Mouse (Mus musculus) left cerebral cortex, adult 9 months (tissue): Measurements from ENCODE around the gene Prickle4.
"Not testable (repeated sequence)": the region's sequence is repeated elsewhere in the genome, so short reads cannot be mapped to it uniquely, and the experiment has no call there.

Experiments
- DNase-seq, 2 experiments: peaks; one replicate each; pipeline ENCODE4 v3.0.0; 2022; ENCODE audit warnings: low spot score in 2 of 2

Gene Prickle4

GRCm38 (mm10) chr17:47669166-47669565 is 25.4 kb downstream of the Prickle4 start:
- no peak for DNase-seq

- DNase-seq = no peak
Observed at GRCm38 (mm10) chr17:47664474-47664873, 30.1 kb downstream of the Prickle4 start.

- no peak for DNase-seq
Observed at GRCm38 (mm10) chr17:47663009-47663713, 31.4 kb downstream of the Prickle4 start.

GRCm38 (mm10) chr17:47658741-47659243 is 35.7 kb downstream of the Prickle4 start:
- no peak for DNase-seq

GRCm38 (mm10) chr17:47657901-47658300 is 36.6 kb downstream of the Prickle4 start:
- DNase-seq = no peak

GRCm38 (mm10) chr17:47655697-47656096 is 38.8 kb downstream of the Prickle4 start:
- no peak for DNase-seq

GRCm38 (mm10) chr17:47654346-47654745 is 40.2 kb downstream of the Prickle4 start:
- not testable (repeated sequence) for DNase-seq

- DNase-seq = no peak
Observed at GRCm38 (mm10) chr17:47651953-47652352, 42.6 kb downstream of the Prickle4 start.

GRCm38 (mm10) chr17:47648966-47649365 is 45.6 kb downstream of the Prickle4 start:
- no peak for DNase-seq

GRCm38 (mm10) chr17:47646683-47647082 is 47.9 kb downstream of the Prickle4 start:
- peak in 1 of 2 experiments; percentile 59 for DNase-seq

- DNase-seq = no peak
Observed at GRCm38 (mm10) chr17:47642992-47643391, 51.5 kb downstream of the Prickle4 start.
